Mouse (Mus musculus): Measurements from ENCODE around the gene Gm49336. TPM values are rescaled to one million over a fixed set of nuclear protein-coding genes. Genes with fewer than 3 reads are reported as not detected.

Gene Gm49336
- polyA plus RNA-seq, 1 experiment from 2014 or later: 86.7 TPM

MicroRNAs within 50 kb of the gene (microRNA counts, 519-probe panel; counts per million panel counts)
- not detected for microRNA mmu-miR-719

Small RNA genes lying within 50 kb of the gene (microRNA-seq; reads per million reads assigned to microRNA genes)
- gene Mir719: not detected

Other genes with a start within 250 kb of the Gm49336 start
- 7.4 and 8.3 TPM in 2 replicates for gene Atp8a2, start 54.3 kb downstream of the Gm49336 start, polyA plus RNA-seq (2014; fragmentation: Nextera tagmentation; extraction: Ambion mirVana)
- 0.04 TPM in 1 of 2 replicates, not detected in the other for gene Nupl1, start 76 bp downstream of the Gm49336 start, polyA plus RNA-seq (2014; fragmentation: Nextera tagmentation; extraction: Ambion mirVana)
- 51.0 and 57.4 TPM in 2 replicates for gene Mtmr6, start 13.7 kb upstream of the Gm49336 start, polyA plus RNA-seq (2014; fragmentation: Nextera tagmentation; extraction: Ambion mirVana)
- 11.2 and 12.5 TPM in 2 replicates for gene Amer2, start 121.8 kb upstream of the Gm49336 start, polyA plus RNA-seq (2014; fragmentation: Nextera tagmentation; extraction: Ambion mirVana)